In genomic region chr14:30828077-30828476, GRCm38 (mm10) we compare ENCODE assay signal across 10 mouse cellular contexts. TPM values are rescaled to one million over a fixed set of nuclear protein-coding genes. Genes with fewer than 3 reads are reported as not detected.
DNase-seq lines count a peak whose midpoint lies in the region; ATAC-seq and TF ChIP-seq lines count a peak whose summit lies in the region.
"Had no signal": no experiment of that assay in that cellular context is flagged by ENCODE, and none has a peak within 500 bp of the region (broad histone marks: within the 10 kb centered on the region; RNA-seq: fewer than 3 reads in every experiment).

No protein-coding gene starts in this region.

- no peak overlapping the region for H3K4me2 ChIP-seq in heart, embryonic 12.5 days
- peak overlapping the region; percentile 65 for H3K4me2 ChIP-seq in CH12.LX (ENCODE audit: insufficient read depth, low read depth, poor library complexity, severe bottlenecking)
- no peak overlapping the region; the same call in 1 of the 2 replicates for H3K4me2 ChIP-seq in heart, embryonic 15.5 days
- peak overlapping the region; percentile 36 for H3K4me2 ChIP-seq in lung, embryonic 15.5 days

- H3K4me1 ChIP-seq in heart, embryonic 12.5 days (replicated peaks), result peaks cover 44% of the 10 kb centered on the region
- peaks cover 7 to 62% of the 10 kb centered on the region in 2 experiments for H3K4me1 ChIP-seq in CH12.LX (ENCODE audit: control insufficient read depth in 1 of 2, insufficient read depth in 2 of 2)
- H3K4me1 ChIP-seq in heart, embryonic 15.5 days (replicated peaks), result peaks cover 48% of the 10 kb centered on the region
- H3K4me1 ChIP-seq in lung, embryonic 15.5 days, result peaks cover 76% of the 10 kb centered on the region

- ATAC-seq in heart, embryonic 12.5 days (ENCODE audit: insufficient number of reproducible peaks, low FRiP score), result no peak
- ATAC-seq in heart, embryonic 15.5 days (replicated peaks; ENCODE audit: insufficient number of reproducible peaks, insufficient read depth, low FRiP score, low read depth), result no peak
- ATAC-seq in lung, embryonic 15.5 days (ENCODE audit: borderline replicate concordance, extremely low read depth, low FRiP score, low TSS enrichment), result no peak

- no peak for TF ChIP-seq EP300 in CH12.LX (IDR thresholded peaks at IDR 0.05; ENCODE audit: low read length)

- no peaks in the 10 kb centered on the region for H3K36me3 ChIP-seq in heart, embryonic 12.5 days
- peaks cover 0 to 7% of the 10 kb centered on the region in 2 experiments for H3K36me3 ChIP-seq in CH12.LX (replicated peaks in 1 of 2; ENCODE audit: control insufficient read depth in 1 of 2, insufficient read depth in 1 of 2, low read length in 1 of 2)
- no peaks in the 10 kb centered on the region for H3K36me3 ChIP-seq in heart, embryonic 15.5 days
- H3K36me3 ChIP-seq in lung, embryonic 15.5 days, result no peaks in the 10 kb centered on the region

- TF ChIP-seq RAD21 in CH12.LX (IDR thresholded peaks at IDR 0.05; ENCODE audit: low read depth, low read length), result no peak

- no peak overlapping the region for H3K4me3 ChIP-seq in heart, embryonic 12.5 days
- H3K4me3 ChIP-seq in CH12.LX (replicated peaks in 1 of 3; ENCODE audit: low read depth in 2 of 3, low read length in 2 of 3, poor library complexity in 1 of 3), result no peak overlapping the region
- H3K4me3 ChIP-seq in heart, embryonic 15.5 days, result no peak overlapping the region
- 0 out of 2 replicates have a peak overlapping the region, but pooled peaks have one; percentile 8 for H3K4me3 ChIP-seq in lung, embryonic 15.5 days

- peaks cover 49% of the 10 kb centered on the region for H3K79me2 ChIP-seq in CH12.LX (replicated peaks; ENCODE audit: control insufficient read depth, extremely low read depth, insufficient read depth, poor library complexity, severe bottlenecking)

- no peak for TF ChIP-seq CTCF in CH12.LX (conservative IDR thresholded peaks at IDR 0.05 in 1 of 2, IDR thresholded peaks at IDR 0.05 in 1 of 2; ENCODE audit: low read depth in 2 of 2, low read length in 2 of 2)

- no peaks in the 10 kb centered on the region for H3K9me3 ChIP-seq in heart, embryonic 12.5 days (replicated peaks)
- H3K9me3 ChIP-seq in CH12.LX (replicated peaks; ENCODE audit: low read length), result no peaks in the 10 kb centered on the region
- H3K9me3 ChIP-seq in heart, embryonic 15.5 days (replicated peaks), result no peaks in the 10 kb centered on the region
- no peaks in the 10 kb centered on the region for H3K9me3 ChIP-seq in lung, embryonic 15.5 days

- no peak overlapping the region for H3K9ac ChIP-seq in heart, embryonic 12.5 days
- peak overlapping the region; percentile 60; the same call in 1 of the 2 replicates for H3K9ac ChIP-seq in CH12.LX (ENCODE audit: insufficient read depth, low read depth)
- H3K9ac ChIP-seq in heart, embryonic 15.5 days, result no peak overlapping the region
- H3K9ac ChIP-seq in lung, embryonic 15.5 days, result no peak overlapping the region

- no peaks in the 10 kb centered on the region for H3K27me3 ChIP-seq in heart, embryonic 12.5 days (replicated peaks)
- no peaks in the 10 kb centered on the region for H3K27me3 ChIP-seq in CH12.LX (replicated peaks)
- no peaks in the 10 kb centered on the region for H3K27me3 ChIP-seq in heart, embryonic 15.5 days
- no peaks in the 10 kb centered on the region for H3K27me3 ChIP-seq in lung, embryonic 15.5 days

- H3K27ac ChIP-seq in heart, embryonic 12.5 days (ENCODE audit: poor library complexity, severe bottlenecking), result no peak overlapping the region
- H3K27ac ChIP-seq in CH12.LX (ENCODE audit: insufficient read depth, low read depth), result peak overlapping the region; percentile 86; the same call in 1 of the 2 replicates
- peak overlapping the region; percentile 57 for H3K27ac ChIP-seq in heart, embryonic 15.5 days
- H3K27ac ChIP-seq in lung, embryonic 15.5 days, result peak overlapping the region; percentile 83

- peak; percentile 46 to 78 for DNase-seq in heart, adult 18-20 months
- DNase-seq in CH12.LX (ENCODE audit: extremely low read depth), result no peak
- DNase-seq in left cerebral cortex, adult 9 months (ENCODE audit: low spot score in 2 of 2), result no peak
- no peak for DNase-seq in spleen, postnatal 36 days (ENCODE audit: low spot score in 2 of 2)
- no peak for DNase-seq in retina, postnatal 1 day

- in situ Hi-C loops in CH12.LX (cut with MboI; ENCODE audit: low pct_ligation_motif_present, low pct_unique_long_range_greater_than_20kb, low sequenced_read_pairs), result no loop called here

- dilution Hi-C loops in CH12.LX (cut with MboI; ENCODE audit: extremely low pct_ligation_motif_present, extremely low pct_unique_long_range_greater_than_20kb, low sequenced_read_pairs), result no loop called here

- 82% methylated on average over 4 of the region's 4 CpGs for WGBS in heart, embryonic 12.5 days
- 62% methylated on average over 4 of the region's 4 CpGs for WGBS in heart, embryonic 15.5 days
- WGBS in lung, embryonic 15.5 days, result 45% methylated on average over 4 of the region's 4 CpGs

- no peak for TF ChIP-seq POLR2A in CH12.LX (IDR thresholded peaks at IDR 0.05; ENCODE audit: low read depth, low read length)

TF ChIP-seq in CH12.LX, 34 proteins besides CTCF, POLR2A, EP300 and RAD21:
- no peak for TF ChIP-seq MAX (IDR thresholded peaks at IDR 0.05; ENCODE audit: low read length)
- no peak for TF ChIP-seq NELFE (IDR thresholded peaks at IDR 0.05; ENCODE audit: low read depth, low read length)
- TF ChIP-seq CHD2 (IDR thresholded peaks at IDR 0.05; ENCODE audit: low read length), result no peak
- TF ChIP-seq E2F4 (IDR thresholded peaks at IDR 0.05; ENCODE audit: insufficient replicate concordance, low read depth, low read length), result no peak
- TF ChIP-seq USF1 (IDR thresholded peaks at IDR 0.05; ENCODE audit: low read depth, low read length), result no peak
- no peak for TF ChIP-seq SMC3 (IDR thresholded peaks at IDR 0.05; ENCODE audit: low read depth, low read length)
- no peak for TF ChIP-seq NRF1 (IDR thresholded peaks at IDR 0.05; ENCODE audit: low read depth, low read length)
- no peak for TF ChIP-seq CHD1 (IDR thresholded peaks at IDR 0.05; ENCODE audit: low read depth, low read length)
- no peak for TF ChIP-seq HCFC1 (IDR thresholded peaks at IDR 0.05; ENCODE audit: low read depth, low read length)
- TF ChIP-seq MYC (IDR thresholded peaks at IDR 0.05; ENCODE audit: low read depth, low read length), result no peak
- no peak for TF ChIP-seq BHLHE40 (IDR thresholded peaks at IDR 0.05; ENCODE audit: low read depth, low read length)
- no peak for TF ChIP-seq KAT2A (IDR thresholded peaks at IDR 0.05; ENCODE audit: insufficient replicate concordance, low read length)
- TF ChIP-seq ZKSCAN1 (IDR thresholded peaks at IDR 0.05; ENCODE audit: borderline replicate concordance, low read depth, low read length), result no peak
- no peak for TF ChIP-seq TBP (conservative IDR thresholded peaks at IDR 0.05; ENCODE audit: low read depth, low read length)
- no peak for TF ChIP-seq GABPA (IDR thresholded peaks at IDR 0.05; ENCODE audit: insufficient replicate concordance, low read depth, low read length)
- no peak for TF ChIP-seq JUN (IDR thresholded peaks at IDR 0.05; ENCODE audit: insufficient read depth, low read depth, low read length)

RNA-seq across cellular contexts. Expression of gene Tmem110, which starts 2.7 kb away (rescaled TPM):
- total RNA-seq in heart, adult 18-20 months (2021), result 1 to 10 TPM; 6.0 to 8.5 TPM
- polyA plus RNA-seq in heart, embryonic 12.5 days (2016; fragmentation: Nextera tagmentation; extraction: Ambion mirVana), result 19.1 and 21.1 TPM in 2 replicates
- 15.7 and 19.4 TPM in 2 replicates for total RNA-seq in CH12.LX (2012; rRNA removed)
- total RNA-seq in CH12.LX (2014; rRNA removed), result 10.3 and 10.4 TPM in 2 replicates
- polyA plus RNA-seq in CH12.LX (2012; ENCODE audit: insufficient read length, low read depth), result 25.1 and 26.2 TPM in 2 replicates
- polyA plus RNA-seq in heart, embryonic 15.5 days (2015; fragmentation: Nextera tagmentation; extraction: Ambion mirVana), result 12.7 and 14.2 TPM in 2 replicates
- polyA plus RNA-seq in lung, embryonic 15.5 days (2015; fragmentation: Nextera tagmentation; extraction: Ambion mirVana), result 29.9 and 30.0 TPM in 2 replicates

RNA-seq across cellular contexts. Expression of gene Mustn1, which starts 50.9 kb away (rescaled TPM):
- total RNA-seq in heart, adult 18-20 months (2021), result 10 to 100 TPM; 12.5 to 14.4 TPM
- polyA plus RNA-seq in heart, embryonic 12.5 days (2016; fragmentation: Nextera tagmentation; extraction: Ambion mirVana), result 2.3 and 2.6 TPM in 2 replicates
- total RNA-seq in CH12.LX (2012; rRNA removed), result 0.29 and 0.30 TPM in 2 replicates
- total RNA-seq in CH12.LX (2014; rRNA removed), result 0.19 TPM in 1 of 2 replicates, not detected in the other
- 0.33 and 0.44 TPM in 2 replicates for polyA plus RNA-seq in CH12.LX (2012; ENCODE audit: insufficient read length, low read depth)
- polyA plus RNA-seq in heart, embryonic 15.5 days (2015; fragmentation: Nextera tagmentation; extraction: Ambion mirVana), result 3.9 and 4.3 TPM in 2 replicates
- 8.0 and 9.3 TPM in 2 replicates for polyA plus RNA-seq in lung, embryonic 15.5 days (2015; fragmentation: Nextera tagmentation; extraction: Ambion mirVana)

RNA-seq across cellular contexts. Expression of gene Itih4, which starts 58.2 kb away (rescaled TPM):
- total RNA-seq in heart, adult 18-20 months (2021), result 1 to 10 TPM; 3.1 to 7.9 TPM
- polyA plus RNA-seq in heart, embryonic 12.5 days (2016; fragmentation: Nextera tagmentation; extraction: Ambion mirVana), result 0.17 TPM in 1 of 2 replicates, not detected in the other
- total RNA-seq in CH12.LX (2012; rRNA removed) (not detected in 2 replicates), CH12.LX (2014; rRNA removed) (not detected in 2 replicates)
- polyA plus RNA-seq in CH12.LX (2012; ENCODE audit: insufficient read length, low read depth), result not detected in 2 replicates
- polyA plus RNA-seq in heart, embryonic 15.5 days (2015; fragmentation: Nextera tagmentation; extraction: Ambion mirVana), result 0.52 and 1.5 TPM in 2 replicates
- 0.16 and 0.70 TPM in 2 replicates for polyA plus RNA-seq in lung, embryonic 15.5 days (2015; fragmentation: Nextera tagmentation; extraction: Ambion mirVana)
- total RNA-seq: left cerebral cortex, postnatal 36 days had no signal
- polyA plus RNA-seq: neural tube, embryonic 11.5 days had no signal

Comparison
In these comparisons a context has a peak if more than half of its experiments do, and no peak if none do; other contexts are left out.
1. DNase-seq: peak in heart, adult 18-20 months (2 of 2); none in CH12.LX (single experiment), left cerebral cortex, adult 9 months (0 of 2), spleen, postnatal 36 days (0 of 2) and retina, postnatal 1 day (single experiment).
2. H3K4me2 ChIP-seq: peak in CH12.LX (single experiment) and lung, embryonic 15.5 days (single experiment); none in heart, embryonic 12.5 days (single experiment) and heart, embryonic 15.5 days (single experiment).